Mouse (Mus musculus) megakaryocyte, embryonic 14.5 days (primary cell): ENCODE results near the gene Ndufa8.

ENCODE experiments used
- FLI1 ChIP-seq: IDR thresholded peaks from 2 replicates; pipeline ENCODE4 v1.6.1; 2012; ENCODE audit warnings: low read length, inconsistent platforms, mixed read lengths
- GATA1 ChIP-seq: IDR thresholded peaks from 3 replicates; pipeline ENCODE4 v1.6.1; 2012; ENCODE audit warnings: mixed read lengths, low read length, inconsistent platforms, borderline replicate concordance

DNA sequence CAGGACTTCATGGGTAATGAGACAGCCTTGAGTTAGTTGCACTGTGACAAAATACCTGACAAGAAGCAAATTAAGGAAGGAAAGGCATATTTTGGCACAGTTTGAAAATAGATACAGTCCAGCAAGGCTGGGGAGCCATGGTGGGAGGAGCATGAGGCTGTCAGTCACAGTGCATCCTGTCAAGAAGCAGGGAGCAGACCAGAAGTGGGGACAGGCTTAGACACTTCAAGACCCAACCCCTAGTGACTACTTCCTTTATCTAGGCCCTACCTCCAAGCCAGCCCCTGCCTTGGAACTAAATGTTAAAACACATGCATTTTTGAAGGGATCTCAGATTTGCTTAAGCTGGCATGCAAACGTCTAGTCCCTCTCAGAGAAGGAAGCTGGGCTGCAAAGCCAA, 48.8 kb downstream of the Ndufa8 start:
- TF ChIP-seq FLI1 (no peak), GATA1 (no peak)
